ENCODE assay signal across 15 mouse cellular contexts in genomic region chr2:157817672-157818071, GRCm38 (mm10).
DNase-seq lines count a peak whose midpoint lies in the region; ATAC-seq and TF ChIP-seq lines count a peak whose summit lies in the region.
"Had no signal": no experiment of that assay in that cellular context is flagged by ENCODE, and none has a peak within 500 bp of the region (broad histone marks: within the 10 kb centered on the region; RNA-seq: fewer than 3 reads in every experiment).

No protein-coding gene starts in this region.

- no peak for DNase-seq in forebrain, embryonic 14.5 days (ENCODE audit: low spot score)
- no peak for DNase-seq in hindbrain, embryonic 10.5 days (ENCODE audit: low spot score)
- DNase-seq in midbrain, embryonic 10.5 days (ENCODE audit: low spot score), result no peak
- peak; percentile 11 for DNase-seq in midbrain, postnatal 0 days (ENCODE audit: low spot score)
- no peak for DNase-seq in lung, postnatal 25 days (ENCODE audit: low spot score)
- DNase-seq: adrenal gland, postnatal 36 days; kidney, adult 2 months; lung, postnatal 36 days; right cerebral cortex, postnatal 4 days; thymus, adult 2 months had no signal

- H3K9ac ChIP-seq in forebrain, embryonic 15.5 days (replicated peaks), result no peak overlapping the region
- no peak overlapping the region for H3K9ac ChIP-seq in forebrain, embryonic 14.5 days (ENCODE audit: low read length)
- no peak overlapping the region for H3K9ac ChIP-seq in hindbrain, embryonic 16.5 days (ENCODE audit: low read depth, low read length)
- no peak overlapping the region for H3K9ac ChIP-seq in midbrain, embryonic 13.5 days (replicated peaks)
- no peak overlapping the region; the same call in 1 of the 2 replicates for H3K9ac ChIP-seq in midbrain, postnatal 0 days (replicated peaks; ENCODE audit: low read length, poor library complexity, severe bottlenecking)
- H3K9ac ChIP-seq: hindbrain, embryonic 15.5 days had no signal

- H3K27me3 ChIP-seq in forebrain, embryonic 15.5 days, result no peaks in the 10 kb centered on the region
- no peaks in the 10 kb centered on the region for H3K27me3 ChIP-seq in forebrain, embryonic 14.5 days (replicated peaks; ENCODE audit: control insufficient read depth, insufficient read depth, low read length)
- no peaks in the 10 kb centered on the region for H3K27me3 ChIP-seq in hindbrain, embryonic 10.5 days (ENCODE audit: insufficient read depth, poor library complexity, severe bottlenecking)
- H3K27me3 ChIP-seq in hindbrain, embryonic 16.5 days (replicated peaks; ENCODE audit: control insufficient read depth, insufficient read depth, low read length), result no peaks in the 10 kb centered on the region
- no peaks in the 10 kb centered on the region for H3K27me3 ChIP-seq in midbrain, embryonic 13.5 days
- H3K27me3 ChIP-seq in midbrain, embryonic 10.5 days (ENCODE audit: low read depth, poor library complexity, severe bottlenecking), result no peaks in the 10 kb centered on the region
- no peaks in the 10 kb centered on the region for H3K27me3 ChIP-seq in midbrain, postnatal 0 days (ENCODE audit: insufficient read depth, low read length)
- H3K27me3 ChIP-seq: hindbrain, embryonic 15.5 days; Patski had no signal

- H3K4me2 ChIP-seq in forebrain, embryonic 15.5 days (replicated peaks), result no peak overlapping the region
- no peak overlapping the region for H3K4me2 ChIP-seq in forebrain, embryonic 14.5 days (ENCODE audit: low read length)
- H3K4me2 ChIP-seq in hindbrain, embryonic 16.5 days (ENCODE audit: low read length), result no peak overlapping the region
- H3K4me2 ChIP-seq in midbrain, embryonic 13.5 days (replicated peaks), result no peak overlapping the region
- H3K4me2 ChIP-seq in midbrain, postnatal 0 days (ENCODE audit: low read depth, low read length, poor library complexity, severe bottlenecking), result no peak overlapping the region
- H3K4me2 ChIP-seq: hindbrain, embryonic 15.5 days had no signal

- H3K9me3 ChIP-seq in forebrain, embryonic 15.5 days, result no peaks in the 10 kb centered on the region
- no peaks in the 10 kb centered on the region for H3K9me3 ChIP-seq in forebrain, embryonic 14.5 days (replicated peaks; ENCODE audit: control insufficient read depth, low read length)
- no peaks in the 10 kb centered on the region for H3K9me3 ChIP-seq in hindbrain, embryonic 10.5 days
- no peaks in the 10 kb centered on the region for H3K9me3 ChIP-seq in hindbrain, embryonic 16.5 days (ENCODE audit: control insufficient read depth, low read length)
- H3K9me3 ChIP-seq in midbrain, embryonic 13.5 days, result no peaks in the 10 kb centered on the region
- H3K9me3 ChIP-seq in midbrain, embryonic 10.5 days (replicated peaks), result no peaks in the 10 kb centered on the region
- H3K9me3 ChIP-seq in midbrain, postnatal 0 days (ENCODE audit: low read length), result no peaks in the 10 kb centered on the region
- H3K9me3 ChIP-seq: hindbrain, embryonic 15.5 days had no signal

- peak overlapping the region; percentile 35; the same call in 1 of the 2 replicates for H3K27ac ChIP-seq in forebrain, embryonic 15.5 days (replicated peaks)
- no peak overlapping the region for H3K27ac ChIP-seq in forebrain, embryonic 14.5 days (ENCODE audit: low read depth, low read length)
- 0 out of 2 replicates have a peak overlapping the region, but pooled peaks have one; percentile 29 for H3K27ac ChIP-seq in hindbrain, embryonic 10.5 days
- H3K27ac ChIP-seq in hindbrain, embryonic 16.5 days (ENCODE audit: low read depth, low read length), result no peak overlapping the region
- peak overlapping the region; percentile 59; the same call in 1 of the 2 replicates for H3K27ac ChIP-seq in midbrain, embryonic 13.5 days
- H3K27ac ChIP-seq in midbrain, embryonic 10.5 days (replicated peaks), result no peak overlapping the region
- no peak overlapping the region for H3K27ac ChIP-seq in midbrain, postnatal 0 days (ENCODE audit: low read depth, low read length)
- H3K27ac ChIP-seq: hindbrain, embryonic 15.5 days had no signal

- WGBS in forebrain, embryonic 15.5 days, result 70% methylated on average over 9 of the region's 9 CpGs
- WGBS in forebrain, embryonic 14.5 days, result 80% methylated on average over 9 of the region's 9 CpGs
- 82% methylated on average over 9 of the region's 9 CpGs for WGBS in hindbrain, embryonic 10.5 days
- 68% methylated on average over 9 of the region's 9 CpGs for WGBS in hindbrain, embryonic 16.5 days
- 67% methylated on average over 9 of the region's 9 CpGs for WGBS in midbrain, embryonic 13.5 days
- WGBS in midbrain, embryonic 10.5 days, result 85% methylated on average over 9 of the region's 9 CpGs
- 53% methylated on average over 9 of the region's 9 CpGs for WGBS in midbrain, postnatal 0 days

- no peak for TF ChIP-seq CTCF in midbrain, postnatal 0 days (IDR thresholded peaks at IDR 0.05)

- no peak overlapping the region for H3K4me3 ChIP-seq in forebrain, embryonic 15.5 days
- no peak overlapping the region for H3K4me3 ChIP-seq in forebrain, embryonic 14.5 days (ENCODE audit: low read depth, low read length)
- no peak overlapping the region for H3K4me3 ChIP-seq in hindbrain, embryonic 10.5 days
- H3K4me3 ChIP-seq in hindbrain, embryonic 16.5 days (ENCODE audit: low read length), result no peak overlapping the region
- no peak overlapping the region for H3K4me3 ChIP-seq in midbrain, embryonic 13.5 days (replicated peaks)
- H3K4me3 ChIP-seq in midbrain, embryonic 10.5 days, result no peak overlapping the region
- H3K4me3 ChIP-seq in midbrain, postnatal 0 days (ENCODE audit: low read depth, low read length), result no peak overlapping the region
- H3K4me3 ChIP-seq: hindbrain, embryonic 15.5 days had no signal

- ATAC-seq in forebrain, embryonic 15.5 days (replicated peaks), result no peak
- ATAC-seq in forebrain, embryonic 14.5 days, result no peak
- ATAC-seq in hindbrain, embryonic 16.5 days, result no peak
- no peak for ATAC-seq in midbrain, embryonic 13.5 days
- no peak for ATAC-seq in midbrain, postnatal 0 days (ENCODE audit: low FRiP score)
- ATAC-seq: Patski had no signal

- H3K36me3 ChIP-seq in forebrain, embryonic 15.5 days, result peaks cover 4% of the 10 kb centered on the region; the same call in 1 of the 2 replicates
- peaks cover 34% of the 10 kb centered on the region for H3K36me3 ChIP-seq in forebrain, embryonic 14.5 days (ENCODE audit: control insufficient read depth, insufficient read depth, low read length)
- peaks cover 50% of the 10 kb centered on the region for H3K36me3 ChIP-seq in hindbrain, embryonic 10.5 days
- H3K36me3 ChIP-seq in hindbrain, embryonic 16.5 days (ENCODE audit: control insufficient read depth, insufficient read depth, low read length), result no peaks in the 10 kb centered on the region
- H3K36me3 ChIP-seq in midbrain, embryonic 13.5 days, result peaks cover 16% of the 10 kb centered on the region
- peaks cover 41% of the 10 kb centered on the region for H3K36me3 ChIP-seq in midbrain, embryonic 10.5 days
- H3K36me3 ChIP-seq in midbrain, postnatal 0 days (ENCODE audit: insufficient read depth, low read length), result peaks cover 4% of the 10 kb centered on the region; the same call in 1 of the 2 replicates
- H3K36me3 ChIP-seq: hindbrain, embryonic 15.5 days had no signal

- peaks cover 8% of the 10 kb centered on the region; the same call in 1 of the 2 replicates for H3K4me1 ChIP-seq in forebrain, embryonic 15.5 days
- 0 out of 2 replicates have a peak, but pooled peaks cover 3% of the 10 kb centered on the region for H3K4me1 ChIP-seq in forebrain, embryonic 14.5 days (ENCODE audit: control insufficient read depth, insufficient read depth, low read length)
- H3K4me1 ChIP-seq in hindbrain, embryonic 10.5 days (replicated peaks), result peaks cover 23% of the 10 kb centered on the region
- H3K4me1 ChIP-seq in hindbrain, embryonic 16.5 days (ENCODE audit: control insufficient read depth, insufficient read depth, low read depth, low read length), result peaks cover 2% of the 10 kb centered on the region; the same call in 1 of the 2 replicates
- peaks cover 38% of the 10 kb centered on the region for H3K4me1 ChIP-seq in midbrain, embryonic 13.5 days (replicated peaks)
- peaks cover 21% of the 10 kb centered on the region; the same call in 1 of the 2 replicates for H3K4me1 ChIP-seq in midbrain, embryonic 10.5 days
- H3K4me1 ChIP-seq in midbrain, postnatal 0 days (ENCODE audit: insufficient read depth, low read length), result peaks cover 6% of the 10 kb centered on the region; the same call in 1 of the 2 replicates

Comparison
In these comparisons a context has a peak if more than half of its experiments do, and no peak if none do; other contexts are left out.
1. H3K27ac ChIP-seq: peak in forebrain, embryonic 15.5 days (single experiment), hindbrain, embryonic 10.5 days (single experiment) and midbrain, embryonic 13.5 days (single experiment); none in forebrain, embryonic 14.5 days (single experiment), hindbrain, embryonic 16.5 days (single experiment), midbrain, embryonic 10.5 days (single experiment) and midbrain, postnatal 0 days (single experiment).